Mouse (Mus musculus): ENCODE data around the gene Prss33.

GRCm38 (mm10) chr17:23857913-23858312 is 22.1 kb upstream of the Prss33 start:
- TF ChIP-seq CTCF (IDR thresholded peaks at IDR 0.05; ENCODE audit: borderline replicate concordance, insufficient read depth, low read depth, low read length) (no peak), POLR2A (IDR thresholded peaks at IDR 0.05; ENCODE audit: borderline replicate concordance, insufficient read depth, low read length) (no peak)
